In the genomic region with DNA sequence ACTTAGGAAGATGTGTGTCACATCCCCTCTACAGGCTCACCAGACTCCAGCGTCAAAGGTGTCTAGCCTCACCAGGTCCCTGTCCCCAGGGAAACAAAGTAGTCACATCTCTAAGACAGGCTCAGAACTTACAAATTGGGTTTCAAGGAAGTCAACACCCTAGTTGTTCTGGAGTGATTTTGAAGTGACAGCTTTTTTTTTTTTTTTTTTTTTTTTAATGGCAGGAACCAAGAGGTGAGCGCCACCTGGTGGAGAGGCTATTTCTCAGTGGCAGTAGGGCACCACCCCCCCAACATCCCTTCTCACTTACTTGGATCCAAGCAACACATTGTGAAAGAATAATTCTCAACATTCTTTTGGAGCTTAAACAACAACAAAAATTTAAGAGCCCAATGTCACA, we compare ENCODE assay signal across 9 mouse cellular contexts. TPM values are rescaled to one million over a fixed set of nuclear protein-coding genes. Genes with fewer than 3 reads are reported as not detected.
A peak's percentile ranks its signal among the peaks of the same experiment; 100 is the strongest.
DNase-seq lines count a peak whose midpoint lies in the region; ATAC-seq and TF ChIP-seq lines count a peak whose summit lies in the region.
"Had no signal": no experiment of that assay in that cellular context is flagged by ENCODE, and none has a peak within 500 bp of the region (broad histone marks: within the 10 kb centered on the region; RNA-seq: fewer than 3 reads in every experiment).

No protein-coding gene starts in this region.

- 49% methylated on average over 2 of the region's 2 CpGs for WGBS in forebrain, postnatal 0 days
- 36% methylated on average over 2 of the region's 2 CpGs for WGBS in forebrain, embryonic 16.5 days

- no peaks in the 10 kb centered on the region for H3K4me1 ChIP-seq in forebrain, postnatal 0 days (ENCODE audit: insufficient read depth)
- H3K4me1 ChIP-seq in forebrain, embryonic 16.5 days (replicated peaks; ENCODE audit: control insufficient read depth, insufficient read depth, low read length), result no peaks in the 10 kb centered on the region
- H3K4me1 ChIP-seq: limb, embryonic 12.5 days had no signal

- no peaks in the 10 kb centered on the region for H3K36me3 ChIP-seq in forebrain, postnatal 0 days (ENCODE audit: insufficient read depth)
- H3K36me3 ChIP-seq in forebrain, embryonic 16.5 days (ENCODE audit: control insufficient read depth, insufficient read depth), result no peaks in the 10 kb centered on the region
- H3K36me3 ChIP-seq in C2C12 (ENCODE audit: control insufficient read depth, insufficient read depth), result no peaks in the 10 kb centered on the region
- H3K36me3 ChIP-seq: limb, embryonic 12.5 days had no signal

- H3K27ac ChIP-seq in forebrain, postnatal 0 days (ENCODE audit: low read depth, low read length), result no peak overlapping the region
- no peak overlapping the region for H3K27ac ChIP-seq in forebrain, embryonic 16.5 days (ENCODE audit: low read length)
- H3K27ac ChIP-seq: limb, embryonic 12.5 days had no signal

- H3K9ac ChIP-seq in forebrain, postnatal 0 days, result no peak overlapping the region
- H3K9ac ChIP-seq in forebrain, embryonic 16.5 days (replicated peaks; ENCODE audit: low read depth, low read length), result no peak overlapping the region
- H3K9ac ChIP-seq: limb, embryonic 12.5 days had no signal

- H3K27me3 ChIP-seq in forebrain, postnatal 0 days (ENCODE audit: insufficient read depth, low read length), result no peaks in the 10 kb centered on the region
- no peaks in the 10 kb centered on the region for H3K27me3 ChIP-seq in forebrain, embryonic 16.5 days (replicated peaks; ENCODE audit: control insufficient read depth, insufficient read depth, low read length)
- no peaks in the 10 kb centered on the region for H3K27me3 ChIP-seq in C2C12 (ENCODE audit: control insufficient read depth, insufficient read depth, insufficient read length)
- H3K27me3 ChIP-seq: limb, embryonic 12.5 days had no signal

- H3K79me2 ChIP-seq in C2C12 (ENCODE audit: control insufficient read depth, insufficient read depth), result no peaks in the 10 kb centered on the region

- H3K79me3 ChIP-seq in C2C12 (ENCODE audit: low read depth), result no peaks in the 10 kb centered on the region

- H3K4me3 ChIP-seq in forebrain, postnatal 0 days (ENCODE audit: low read depth, low read length), result no peak overlapping the region
- no peak overlapping the region for H3K4me3 ChIP-seq in forebrain, embryonic 16.5 days (replicated peaks; ENCODE audit: low read length)
- H3K4me3 ChIP-seq in C2C12 (ENCODE audit: insufficient read depth, poor library complexity, severe bottlenecking), result no peak overlapping the region
- H3K4me3 ChIP-seq: limb, embryonic 12.5 days had no signal

- peak; percentile 43 for TF ChIP-seq CTCF in forebrain, postnatal 0 days (IDR thresholded peaks at IDR 0.05; ENCODE audit: low read depth)
- TF ChIP-seq CTCF in C2C12 (IDR thresholded peaks at IDR 0.05; ENCODE audit: control insufficient read depth, insufficient read depth, insufficient read length), result peak; percentile 42

- H3K9me3 ChIP-seq in forebrain, postnatal 0 days (ENCODE audit: low read length), result no peaks in the 10 kb centered on the region
- H3K9me3 ChIP-seq in forebrain, embryonic 16.5 days (ENCODE audit: control insufficient read depth, low read length), result no peaks in the 10 kb centered on the region
- H3K9me3 ChIP-seq: limb, embryonic 12.5 days had no signal

- no peak overlapping the region for H3ac ChIP-seq in C2C12 (ENCODE audit: control insufficient read depth, insufficient read length, low read depth)

- no peak for DNase-seq in forebrain, postnatal 0 days
- DNase-seq in adrenal gland, postnatal 36 days, result peak; percentile 75 to 83
- peak; percentile 79 for DNase-seq in gastrocnemius, postnatal 10 days
- DNase-seq in layer of hippocampus, postnatal 10 days (ENCODE audit: low spot score in 2 of 2), result peak; percentile 56 to 61
- DNase-seq in natural killer cell, adult 2 months (ENCODE audit: low spot score in 2 of 2), result peak; percentile 38 to 69
- peak; percentile 27 to 46 for DNase-seq in thymus, postnatal 36 days

- no peak overlapping the region for H3K4me2 ChIP-seq in forebrain, postnatal 0 days (ENCODE audit: low read depth)
- H3K4me2 ChIP-seq in forebrain, embryonic 16.5 days (ENCODE audit: low read length), result no peak overlapping the region
- H3K4me2 ChIP-seq: limb, embryonic 12.5 days had no signal

- ATAC-seq in forebrain, postnatal 0 days, result no peak
- ATAC-seq in forebrain, embryonic 16.5 days, result no peak

TF ChIP-seq in C2C12, 6 proteins besides CTCF, POLR2A, EP300 and RAD21:
- TF ChIP-seq MYOD1 (IDR thresholded peaks at IDR 0.05; ENCODE audit: control insufficient read depth, insufficient read length, low read depth) (no peak), CEBPB (IDR thresholded peaks at IDR 0.05; ENCODE audit: low read depth) (no peak), MAX (IDR thresholded peaks at IDR 0.05) (no peak), USF1 (IDR thresholded peaks at IDR 0.05; ENCODE audit: low read depth) (no peak), MYOG (IDR thresholded peaks at IDR 0.05; ENCODE audit: control insufficient read depth, extremely low read depth, insufficient read length) (no peak), FOSL1 (IDR thresholded peaks at IDR 0.05; ENCODE audit: insufficient read depth, low read length, poor library complexity, severe bottlenecking) (no peak)

RNA-seq across cellular contexts. Expression of a gene that starts 59.2 kb away (rescaled TPM):
- total RNA-seq in forebrain, postnatal 0 days (2014; rRNA removed), result 0.19 TPM in 1 of 2 replicates, not detected in the other
- 0.15 and 0.29 TPM in 2 replicates for polyA plus RNA-seq in forebrain, postnatal 0 days (2015; fragmentation: Nextera tagmentation; extraction: Ambion mirVana)
- not detected in 2 replicates for polyA plus RNA-seq in forebrain, embryonic 16.5 days (2015; fragmentation: Nextera tagmentation; extraction: Ambion mirVana)
- not detected for polyA plus RNA-seq in C2C12 (2012; fragmentation: generic; extraction: Trizol)
- not detected for total RNA-seq in adrenal gland, postnatal 36 days (2021)
- total RNA-seq in gastrocnemius, postnatal 10 days (2021), result not detected
- total RNA-seq in layer of hippocampus, postnatal 10 days (2021), result not detected
- polyA plus RNA-seq: limb, embryonic 12.5 days had no signal
